In genomic region chr2:22961681-22962080, GRCm38 (mm10) we compare ENCODE assay signal across 24 mouse cellular contexts.
DNase-seq lines count a peak whose midpoint lies in the region; ATAC-seq and TF ChIP-seq lines count a peak whose summit lies in the region.
"Had no signal": no experiment of that assay in that cellular context is flagged by ENCODE, and none has a peak within 500 bp of the region (broad histone marks: within the 10 kb centered on the region; RNA-seq: fewer than 3 reads in every experiment).

No protein-coding gene starts in this region.

- H3K4me2 ChIP-seq in liver, postnatal 0 days (ENCODE audit: low read depth, low read length), result no peak overlapping the region
- H3K4me2 ChIP-seq in liver, embryonic 11.5 days, result no peak overlapping the region
- no peak overlapping the region for H3K4me2 ChIP-seq in stomach, postnatal 0 days (replicated peaks; ENCODE audit: low read depth)
- H3K4me2 ChIP-seq: hindbrain, embryonic 12.5 days; limb, embryonic 13.5 days; liver, embryonic 15.5 days; midbrain, embryonic 13.5 days; neural tube, embryonic 12.5 days had no signal

- TF ChIP-seq POLR2A in heart, adult 2 months (IDR thresholded peaks at IDR 0.05; ENCODE audit: insufficient read depth, low read depth, low read length), result no peak
- TF ChIP-seq POLR2A in MEL (IDR thresholded peaks at IDR 0.05; ENCODE audit: control insufficient read depth in 1 of 2, insufficient read depth in 1 of 2, low read depth in 1 of 2, low read length in 2 of 2, poor library complexity in 1 of 2), result no peak

- H3K79me2 ChIP-seq in heart, adult 2 months (replicated peaks; ENCODE audit: control insufficient read depth, insufficient read depth, low read length), result no peaks in the 10 kb centered on the region; the same call in none of the 2 replicates
- H3K79me2 ChIP-seq in MEL (ENCODE audit: control insufficient read depth, insufficient read depth, low read length, poor library complexity), result no peaks in the 10 kb centered on the region; the same call in 1 of the 2 replicates

- no peak overlapping the region for H3K27ac ChIP-seq in heart, adult 2 months
- no peak overlapping the region for H3K27ac ChIP-seq in liver, postnatal 0 days (ENCODE audit: low read depth)
- no peak overlapping the region for H3K27ac ChIP-seq in liver, embryonic 11.5 days (ENCODE audit: low read depth, low read length)
- H3K27ac ChIP-seq in MEL (ENCODE audit: control insufficient read depth, low read depth, low read length), result no peak overlapping the region
- no peak overlapping the region for H3K27ac ChIP-seq in stomach, postnatal 0 days (replicated peaks)
- H3K27ac ChIP-seq: hindbrain, embryonic 12.5 days; limb, embryonic 13.5 days; liver, embryonic 15.5 days; midbrain, embryonic 13.5 days; neural tube, embryonic 12.5 days had no signal

- no peaks in the 10 kb centered on the region for H3K4me1 ChIP-seq in heart, adult 2 months (ENCODE audit: control insufficient read depth, insufficient read depth, low read length)
- no peaks in the 10 kb centered on the region for H3K4me1 ChIP-seq in liver, postnatal 0 days (ENCODE audit: insufficient read depth)
- H3K4me1 ChIP-seq in liver, embryonic 11.5 days (replicated peaks; ENCODE audit: control insufficient read depth, insufficient read depth, low read length), result no peaks in the 10 kb centered on the region
- H3K4me1 ChIP-seq in MEL (ENCODE audit: control insufficient read depth in 1 of 2, insufficient read depth in 2 of 2, low read length in 2 of 2), result peaks cover 19 to 23% of the 10 kb centered on the region in 2 experiments
- H3K4me1 ChIP-seq in stomach, postnatal 0 days (replicated peaks; ENCODE audit: control insufficient read depth, insufficient read depth), result no peaks in the 10 kb centered on the region
- H3K4me1 ChIP-seq: hindbrain, embryonic 12.5 days; limb, embryonic 13.5 days; midbrain, embryonic 13.5 days; neural tube, embryonic 12.5 days had no signal

- TF ChIP-seq RAD21 in MEL (IDR thresholded peaks at IDR 0.05; ENCODE audit: low read depth, low read length), result peak; percentile 40

- TF ChIP-seq CTCF in heart, adult 2 months (IDR thresholded peaks at IDR 0.05), result peak; percentile 39
- peak; percentile 31 for TF ChIP-seq CTCF in liver, postnatal 0 days (IDR thresholded peaks at IDR 0.05; ENCODE audit: low read depth)
- peak in 2 of 3 experiments; percentile 34 to 47; a peak in 4 of 6 replicates for TF ChIP-seq CTCF in MEL (IDR thresholded peaks at IDR 0.05 in 2 of 3, conservative IDR thresholded peaks at IDR 0.05 in 1 of 3; ENCODE audit: control insufficient read depth in 1 of 3, insufficient read depth in 1 of 3, low read depth in 2 of 3, low read length in 3 of 3, poor library complexity in 1 of 3, severe bottlenecking in 1 of 3)
- TF ChIP-seq CTCF in stomach, postnatal 0 days (IDR thresholded peaks at IDR 0.05; ENCODE audit: low read depth), result peak; percentile 45

- H3K27me3 ChIP-seq in heart, adult 2 months (ENCODE audit: control insufficient read depth, insufficient read depth, low read length), result no peaks in the 10 kb centered on the region
- no peaks in the 10 kb centered on the region for H3K27me3 ChIP-seq in liver, postnatal 0 days (ENCODE audit: insufficient read depth, low read length)
- H3K27me3 ChIP-seq in liver, embryonic 11.5 days (replicated peaks; ENCODE audit: control insufficient read depth, insufficient read depth, low read length), result no peaks in the 10 kb centered on the region
- H3K27me3 ChIP-seq in MEL (ENCODE audit: control insufficient read depth in 1 of 2, insufficient read depth in 2 of 2, low read length in 2 of 2), result no peaks in the 10 kb centered on the region
- H3K27me3 ChIP-seq in stomach, postnatal 0 days (ENCODE audit: control insufficient read depth, insufficient read depth, low read length), result no peaks in the 10 kb centered on the region
- H3K27me3 ChIP-seq: hindbrain, embryonic 12.5 days; limb, embryonic 13.5 days; liver, embryonic 15.5 days; midbrain, embryonic 13.5 days; neural tube, embryonic 12.5 days had no signal

- H3K9me3 ChIP-seq in liver, postnatal 0 days (ENCODE audit: low read length), result no peaks in the 10 kb centered on the region
- no peaks in the 10 kb centered on the region for H3K9me3 ChIP-seq in liver, embryonic 11.5 days (ENCODE audit: control insufficient read depth, low read length)
- no peaks in the 10 kb centered on the region for H3K9me3 ChIP-seq in MEL (replicated peaks; ENCODE audit: insufficient read depth, low read length)
- no peaks in the 10 kb centered on the region for H3K9me3 ChIP-seq in stomach, postnatal 0 days (ENCODE audit: control insufficient read depth, low read length)
- H3K9me3 ChIP-seq: hindbrain, embryonic 12.5 days; limb, embryonic 13.5 days; liver, embryonic 15.5 days; midbrain, embryonic 13.5 days; neural tube, embryonic 12.5 days had no signal

- no peak overlapping the region for H3K4me3 ChIP-seq in heart, adult 2 months
- H3K4me3 ChIP-seq in liver, postnatal 0 days (ENCODE audit: low read depth, low read length), result no peak overlapping the region
- no peak overlapping the region for H3K4me3 ChIP-seq in liver, embryonic 11.5 days (ENCODE audit: low read depth, low read length)
- no peak overlapping the region for H3K4me3 ChIP-seq in MEL (ENCODE audit: control insufficient read depth in 1 of 2, insufficient read depth in 1 of 2, low read depth in 2 of 2, low read length in 2 of 2)
- H3K4me3 ChIP-seq in stomach, postnatal 0 days (ENCODE audit: low read depth, low read length), result no peak overlapping the region
- H3K4me3 ChIP-seq: hindbrain, embryonic 12.5 days; limb, embryonic 13.5 days; liver, embryonic 15.5 days; midbrain, embryonic 13.5 days; neural tube, embryonic 12.5 days had no signal

- TF ChIP-seq EP300 in heart, adult 2 months (IDR thresholded peaks at IDR 0.05; ENCODE audit: insufficient read depth, low read depth, low read length), result no peak
- TF ChIP-seq EP300 in liver, postnatal 0 days (IDR thresholded peaks at IDR 0.05; ENCODE audit: low read depth), result no peak
- no peak for TF ChIP-seq EP300 in MEL (IDR thresholded peaks at IDR 0.05; ENCODE audit: low read depth in 1 of 2, low read length in 2 of 2)
- no peak for TF ChIP-seq EP300 in stomach, postnatal 0 days (optimal IDR thresholded peaks at IDR 0.05)

- ATAC-seq in liver, postnatal 0 days, result no peak
- ATAC-seq in liver, embryonic 11.5 days (replicated peaks; ENCODE audit: low FRiP score), result no peak
- ATAC-seq in stomach, postnatal 0 days (ENCODE audit: low FRiP score, low TSS enrichment), result no peak
- ATAC-seq: forebrain, embryonic 14.5 days; midbrain, embryonic 13.5 days had no signal

- DNase-seq in heart, adult 2 months, result no peak
- no peak for DNase-seq in heart, adult 8-10 months (ENCODE audit: low spot score)
- DNase-seq in liver, postnatal 0 days, result no peak
- no peak for DNase-seq in liver, embryonic 11.5 days (ENCODE audit: low spot score)
- DNase-seq in MEL (ENCODE audit: low read depth, low spot score), result peak; percentile 35
- no peak for DNase-seq in stomach, postnatal 0 days (ENCODE audit: low spot score)
- DNase-seq in cerebellum, adult 9-10 months, result no peak
- DNase-seq: adrenal gland, postnatal 10 days; cerebellum, adult 18-20 months; cerebellum, postnatal 25 days; embryo, embryonic 11 days; gastrocnemius, postnatal 10 days; heart, adult 18-20 months; kidney, adult 2 months; kidney, postnatal 10 days; lung, postnatal 10 days; retina, postnatal 1 day; right cerebral cortex, postnatal 25 days had no signal

- WGBS in heart, adult 2 months, result 97% methylated on average over 2 of the region's 2 CpGs
- 92% methylated on average over 2 of the region's 2 CpGs for WGBS in liver, postnatal 0 days (ENCODE audit: insufficient replicate concordance)
- WGBS in liver, embryonic 11.5 days, result 94% methylated on average over 2 of the region's 2 CpGs
- 98% methylated on average over 2 of the region's 2 CpGs for WGBS in stomach, postnatal 0 days

- intact Hi-C loops in heart, adult 2 months (cut with DNase I), result no loop called here

- no peak overlapping the region for H3K9ac ChIP-seq in heart, adult 2 months (ENCODE audit: low read depth, low read length)
- no peak overlapping the region for H3K9ac ChIP-seq in liver, postnatal 0 days (replicated peaks)
- no peak overlapping the region for H3K9ac ChIP-seq in liver, embryonic 11.5 days (ENCODE audit: low read depth, low read length)
- no peak overlapping the region for H3K9ac ChIP-seq in MEL (ENCODE audit: control insufficient read depth, low read depth, low read length, poor library complexity, severe bottlenecking)
- H3K9ac ChIP-seq in stomach, postnatal 0 days (ENCODE audit: low read length), result no peak overlapping the region
- H3K9ac ChIP-seq: hindbrain, embryonic 12.5 days; limb, embryonic 13.5 days; liver, embryonic 15.5 days; midbrain, embryonic 13.5 days; neural tube, embryonic 12.5 days had no signal

- no peaks in the 10 kb centered on the region for H3K36me3 ChIP-seq in heart, adult 2 months (ENCODE audit: control insufficient read depth, insufficient read depth, low read length)
- H3K36me3 ChIP-seq in liver, postnatal 0 days (replicated peaks; ENCODE audit: insufficient read depth, low read length), result peaks cover 16% of the 10 kb centered on the region
- no peaks in the 10 kb centered on the region for H3K36me3 ChIP-seq in liver, embryonic 11.5 days (ENCODE audit: control insufficient read depth, insufficient read depth, low read length)
- peaks cover 0 to 27% of the 10 kb centered on the region in 2 experiments; a peak in 2 of 4 replicates for H3K36me3 ChIP-seq in MEL (ENCODE audit: control insufficient read depth in 1 of 2, insufficient read depth in 2 of 2, low read length in 2 of 2)
- H3K36me3 ChIP-seq in stomach, postnatal 0 days (ENCODE audit: control insufficient read depth, insufficient read depth, low read length), result no peaks in the 10 kb centered on the region
- H3K36me3 ChIP-seq: midbrain, embryonic 13.5 days had no signal

TF ChIP-seq in MEL, 35 proteins besides CTCF, POLR2A, EP300 and RAD21:
- no peak for TF ChIP-seq USF1 (IDR thresholded peaks at IDR 0.05; ENCODE audit: low read depth, low read length)
- peak; percentile 53 for TF ChIP-seq SMC3 (IDR thresholded peaks at IDR 0.05; ENCODE audit: low read depth, low read length)
- TF ChIP-seq ZC3H11A (IDR thresholded peaks at IDR 0.05; ENCODE audit: low read depth, low read length), result peak; percentile 29; the same call in 1 of the 2 replicates
- peak; percentile 60; the same call in 1 of the 2 replicates for TF ChIP-seq MYC (IDR thresholded peaks at IDR 0.05; ENCODE audit: low read depth, low read length)
- no peak for TF ChIP-seq MAZ (IDR thresholded peaks at IDR 0.05; ENCODE audit: low read depth, low read length)
- no peak for TF ChIP-seq POLR2AphosphoS5 (IDR thresholded peaks at IDR 0.05; ENCODE audit: borderline replicate concordance, low read depth, low read length)
TF ChIP-seq in MEL: peak in this region for 3.
